Mouse (Mus musculus) testis, adult 2 months (tissue): ENCODE results near the gene Necap1. TPM values are rescaled to one million over a fixed set of nuclear protein-coding genes. Genes with fewer than 3 reads are reported as not detected.

Experiments used
- H3K27ac ChIP-seq: fragments of 200-500 bp; 2 replicates; pipeline ENCODE4 v1.5.1; 2012; ENCODE audit warnings: low read depth, low read length; ENCODE audit not compliant: control insufficient read depth, insufficient read depth
- H3K27me3 ChIP-seq: fragments of 200-500 bp; 2 replicates; pipeline ENCODE4 v1.6.1; 2012; ENCODE audit warnings: mild to moderate bottlenecking, low read length, moderate library complexity; ENCODE audit not compliant: control insufficient read depth, insufficient read depth
- H3K36me3 ChIP-seq: fragments of 200-500 bp; 2 replicates; pipeline ENCODE4 v1.6.1; 2012; ENCODE audit warnings: mild to moderate bottlenecking, low read length; ENCODE audit not compliant: control insufficient read depth, insufficient read depth
- H3K4me1 ChIP-seq: fragments of 200-500 bp; 2 replicates; pipeline ENCODE4 v1.6.1; 2012; ENCODE audit warnings: low read length; ENCODE audit not compliant: control insufficient read depth, insufficient read depth
- H3K4me3 ChIP-seq: fragments of 200-500 bp; 2 replicates; pipeline ENCODE4 v1.5.1; 2012; ENCODE audit warnings: low read depth, mild to moderate bottlenecking, low read length, moderate library complexity, mixed read lengths; ENCODE audit not compliant: control insufficient read depth
- CTCF ChIP-seq: fragments of 200-500 bp; IDR thresholded peaks from 2 replicates; pipeline ENCODE4 v1.5.1; 2012; ENCODE audit warnings: low read depth, mild to moderate bottlenecking, inconsistent platforms, low read length, moderate library complexity; ENCODE audit not compliant: control insufficient read depth, insufficient read depth, insufficient replicate concordance
- POLR2A ChIP-seq: fragments of 200-500 bp; IDR thresholded peaks from 2 replicates; pipeline ENCODE4 v1.6.1; 2012; ENCODE audit warnings: low read depth, mild to moderate bottlenecking, inconsistent platforms, low read length, moderate library complexity; ENCODE audit not compliant: control insufficient read depth
- polyA plus RNA-seq: library from polyadenylated mRNA; depleted of rRNA; stranded (reverse); fragments of >200 nt; gene quantifications from 2 replicates; pipeline ENCODE4 v1.2.3, GENCODE M21; 2012

Necap1 gene
- polyA plus RNA-seq, 1 experiment, result 13.2 TPM

DNA sequence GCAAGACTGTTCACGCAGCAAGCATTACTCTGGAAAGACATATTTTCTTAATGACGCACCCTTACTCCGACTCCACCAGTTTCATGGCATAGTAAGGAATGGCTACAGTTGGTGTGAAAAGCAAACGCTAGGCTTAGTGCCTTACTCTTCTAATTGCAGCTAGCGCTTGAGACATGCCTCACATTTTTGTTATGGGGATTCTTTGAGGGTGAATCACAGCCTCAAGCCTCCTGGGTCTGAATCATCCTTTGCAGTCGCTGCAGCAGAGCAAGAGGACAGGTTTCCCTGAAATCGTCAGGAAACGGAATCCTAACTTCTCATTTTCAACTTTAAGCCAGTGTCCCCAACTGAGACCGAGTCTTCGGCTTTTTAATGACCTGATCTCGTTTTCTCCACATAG lies 4.4 kb upstream of the Necap1 start:
- Histone ChIP-seq H3K27ac (no peak overlapping the region), H3K4me3 (no peak overlapping the region), H3K27me3 (no peaks in the 10 kb centered on the region), H3K36me3 (no peaks in the 10 kb centered on the region), H3K4me1 (no peaks in the 10 kb centered on the region)
- TF ChIP-seq POLR2A (no peak), CTCF (no peak)

DNA sequence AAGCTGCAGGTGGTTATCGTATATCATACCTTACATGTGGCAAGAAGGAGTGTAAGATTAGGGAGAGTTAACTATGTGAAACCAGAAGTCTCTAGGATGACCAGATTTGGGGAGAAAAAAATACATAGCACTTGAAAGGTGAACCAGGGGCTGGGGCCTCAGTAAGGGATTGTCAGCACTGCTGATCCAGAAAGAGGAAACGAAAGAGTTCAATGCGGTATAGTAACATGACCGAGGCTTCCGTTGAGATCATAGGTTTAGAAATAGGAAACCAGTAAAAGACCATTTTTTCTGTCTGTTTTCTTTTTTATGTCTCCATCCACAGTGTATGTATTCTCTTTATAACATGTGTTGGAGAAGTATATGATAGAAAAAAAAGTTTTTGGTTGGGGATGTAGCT lies 1.5 kb upstream of the Necap1 start:
- Histone ChIP-seq H3K4me1 (no peaks in the 10 kb centered on the region; the same call in 1 of the 2 replicates), H3K4me3 (no peak overlapping the region), H3K36me3 (no peaks in the 10 kb centered on the region), H3K27me3 (no peaks in the 10 kb centered on the region), H3K27ac (no peak overlapping the region)
- TF ChIP-seq POLR2A (no peak), CTCF (no peak)

DNA sequence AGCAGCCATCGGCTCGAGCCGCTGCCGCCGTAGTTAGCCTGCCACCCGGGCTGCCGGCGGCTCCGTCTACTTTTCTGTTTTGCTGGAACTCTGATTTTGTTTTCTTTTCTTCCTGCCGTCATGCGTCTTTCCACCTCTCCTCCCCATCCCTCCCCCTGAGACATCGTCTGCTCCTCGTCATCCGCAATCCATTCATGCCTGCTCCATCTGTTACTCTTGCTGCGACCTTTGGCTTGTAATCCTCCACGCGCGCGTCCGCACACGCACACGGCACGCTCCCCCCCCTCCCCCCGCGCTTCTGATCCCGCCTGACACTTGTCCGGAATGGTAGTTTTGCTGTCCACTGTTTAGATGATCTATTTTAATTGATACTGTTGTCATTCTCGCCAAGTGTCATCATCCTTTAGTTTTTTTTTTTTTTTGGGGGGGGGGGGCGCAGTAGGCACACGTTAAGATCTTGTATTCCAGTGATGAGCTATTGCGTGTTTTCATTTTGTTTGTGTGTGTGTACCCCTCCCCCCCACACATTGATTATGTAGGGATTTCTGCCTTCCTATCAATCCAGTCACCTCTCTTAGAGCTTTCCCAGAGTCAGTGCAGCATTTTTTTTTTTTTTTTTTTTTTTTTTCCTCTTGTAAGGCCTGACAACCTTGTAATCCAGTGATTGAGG lies 581 bp downstream of the Necap1 start:
- no peak for TF ChIP-seq POLR2A
- TF ChIP-seq CTCF, result no peak
- Histone ChIP-seq H3K36me3 (no peaks in the 10 kb centered on the region), H3K4me3 (peak overlapping the region; percentile 92), H3K27me3 (no peaks in the 10 kb centered on the region), H3K4me1 (no peaks in the 10 kb centered on the region; the same call in 1 of the 2 replicates), H3K27ac (peak overlapping the region; percentile 82)

DNA sequence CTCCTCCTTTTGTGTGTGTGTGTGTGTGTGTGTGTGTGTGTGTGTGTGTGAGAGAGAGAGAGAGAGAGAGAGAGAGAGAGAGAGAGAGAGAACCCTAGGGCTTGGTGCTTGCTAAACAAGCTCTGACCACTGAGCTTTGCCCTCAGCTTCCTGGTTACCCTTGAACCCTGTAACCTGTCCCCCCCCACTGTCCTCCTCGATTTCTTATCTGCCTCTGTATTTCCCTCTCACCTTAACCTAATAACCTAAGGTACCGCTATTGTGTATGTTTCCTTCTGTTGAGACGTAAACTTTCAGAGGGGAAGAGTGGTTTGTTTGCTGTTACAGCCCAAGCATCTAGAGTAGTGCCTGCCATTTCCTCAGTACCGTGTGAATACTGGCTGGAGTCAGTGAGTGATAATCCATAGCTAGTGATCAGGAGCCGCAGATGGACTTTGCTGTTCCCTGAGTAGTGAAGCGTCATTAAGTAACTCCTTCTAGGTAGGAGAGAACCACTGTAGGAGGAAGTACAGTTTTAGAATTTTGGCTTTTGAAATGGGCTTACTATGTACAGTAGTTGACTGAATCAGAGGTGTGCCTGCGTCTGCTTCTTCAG lies 5.0 kb downstream of the Necap1 start:
- H3K4me1 ChIP-seq, result no peaks in the 10 kb centered on the region; the same call in 1 of the 2 replicates
- H3K4me3 ChIP-seq, result no peak overlapping the region
- peaks cover 5% of the 10 kb centered on the region for H3K36me3 ChIP-seq
- no peak overlapping the region for H3K27ac ChIP-seq
- no peak for TF ChIP-seq POLR2A
- TF ChIP-seq CTCF, result no peak
- no peaks in the 10 kb centered on the region for H3K27me3 ChIP-seq

DNA sequence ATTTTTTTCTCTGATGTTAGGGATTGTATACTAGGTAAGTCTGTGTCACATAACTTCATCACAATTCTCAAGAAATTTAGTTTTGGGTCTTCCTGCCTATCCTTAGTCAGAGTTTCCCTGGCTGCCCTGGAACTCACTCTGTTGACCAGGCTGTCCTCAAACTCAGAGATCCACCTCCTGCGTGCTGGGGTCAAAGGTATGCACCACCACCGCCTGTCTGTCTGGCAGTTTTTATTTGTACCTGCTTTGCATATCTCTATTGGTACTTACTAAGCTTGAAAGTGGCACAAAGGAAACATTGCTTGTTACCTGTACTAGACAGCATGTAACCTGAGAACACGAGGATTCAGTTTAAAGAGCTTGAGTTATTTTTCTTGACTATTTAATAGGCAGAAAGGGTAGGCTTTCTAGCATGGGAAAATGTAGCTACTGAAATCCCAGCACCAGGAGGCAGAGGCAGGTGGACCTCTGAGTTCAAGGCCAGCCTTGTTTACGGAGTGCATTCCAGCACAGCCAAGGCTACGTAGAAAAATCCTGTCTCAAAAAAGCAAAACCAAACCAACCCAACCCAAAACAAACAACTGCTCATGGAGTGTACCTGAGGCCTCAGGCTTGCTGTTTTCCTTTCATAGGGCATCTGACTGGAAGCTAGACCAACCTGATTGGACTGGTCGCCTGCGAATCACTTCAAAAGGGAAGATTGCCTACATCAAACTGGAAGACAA lies 5.7 kb downstream of the Necap1 start:
- Histone ChIP-seq H3K27ac (no peak overlapping the region), H3K4me1 (no peaks in the 10 kb centered on the region; the same call in 1 of the 2 replicates), H3K27me3 (no peaks in the 10 kb centered on the region), H3K4me3 (no peak overlapping the region), H3K36me3 (peaks cover 7% of the 10 kb centered on the region)
- TF ChIP-seq CTCF, result no peak

DNA sequence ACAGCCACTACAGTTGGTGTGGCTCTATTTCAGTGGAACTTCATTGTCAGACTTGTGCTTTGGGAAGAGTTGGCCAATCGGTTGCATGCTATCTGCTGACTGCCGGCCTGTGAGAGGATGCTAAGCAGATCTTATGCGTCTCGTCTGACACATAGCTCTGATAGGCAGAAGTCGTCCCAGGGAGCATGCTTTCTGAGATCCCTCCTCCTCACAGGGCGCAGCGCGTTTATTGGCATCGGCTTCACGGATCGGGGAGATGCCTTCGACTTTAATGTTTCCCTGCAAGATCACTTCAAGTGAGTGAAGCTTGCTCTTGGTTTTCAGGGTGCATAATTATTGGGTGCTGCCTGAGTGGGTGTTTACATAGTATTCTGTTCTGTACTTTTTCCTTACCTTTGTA lies 7.0 kb downstream of the Necap1 start:
- Histone ChIP-seq H3K27ac (no peak overlapping the region), H3K4me3 (no peak overlapping the region), H3K4me1 (no peaks in the 10 kb centered on the region), H3K36me3 (peaks cover 7% of the 10 kb centered on the region), H3K27me3 (no peaks in the 10 kb centered on the region)
- TF ChIP-seq CTCF (no peak), POLR2A (no peak)

DNA sequence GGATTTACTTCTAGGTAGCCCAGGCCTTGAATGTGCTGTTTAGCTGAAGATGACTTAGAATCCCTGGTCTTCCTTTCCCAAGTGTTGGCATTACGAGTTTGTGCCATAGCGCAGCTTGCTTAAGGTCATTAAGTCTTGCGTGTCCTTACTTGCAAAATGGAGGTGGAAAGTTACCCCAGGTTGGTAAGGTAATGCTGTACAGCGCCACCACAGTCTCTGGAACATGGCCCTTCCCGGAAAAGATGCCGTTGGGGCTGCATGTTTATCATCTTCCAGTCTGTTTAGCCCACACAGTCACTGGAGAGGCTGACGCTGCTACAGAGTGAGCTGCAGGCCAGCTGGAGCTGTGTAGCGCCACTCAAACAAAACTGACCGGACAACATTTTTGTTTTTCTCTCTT lies 9.3 kb downstream of the Necap1 start:
- no peak overlapping the region for H3K4me3 ChIP-seq
- H3K27ac ChIP-seq, result no peak overlapping the region
- no peaks in the 10 kb centered on the region for H3K4me1 ChIP-seq
- H3K27me3 ChIP-seq, result no peaks in the 10 kb centered on the region
- H3K36me3 ChIP-seq, result peaks cover 11% of the 10 kb centered on the region
- no peak for TF ChIP-seq POLR2A
- no peak for TF ChIP-seq CTCF

DNA sequence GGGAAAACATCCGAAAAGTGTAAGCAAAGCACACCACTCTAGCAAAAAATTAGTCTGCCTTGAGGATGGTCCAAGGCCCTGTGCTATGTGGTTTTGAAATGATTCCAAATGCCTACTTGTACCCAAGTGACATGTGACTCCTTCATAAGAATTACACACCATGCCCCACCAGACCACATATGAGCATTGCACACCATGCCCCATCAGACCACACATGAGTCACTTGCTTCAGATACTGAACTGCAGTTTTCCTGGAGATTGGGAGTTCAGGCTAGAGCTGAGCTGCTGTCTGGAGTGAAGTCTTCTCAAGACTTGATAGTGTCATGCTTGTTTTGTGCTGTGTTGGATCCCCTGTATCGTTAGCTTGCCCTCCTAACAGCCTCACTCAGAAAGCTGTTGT lies 15.3 kb downstream of the Necap1 start:
- Histone ChIP-seq H3K27me3 (no peaks in the 10 kb centered on the region), H3K4me3 (no peak overlapping the region), H3K36me3 (peaks cover 4% of the 10 kb centered on the region; the same call in 1 of the 2 replicates), H3K27ac (no peak overlapping the region), H3K4me1 (no peaks in the 10 kb centered on the region)
- no peak for TF ChIP-seq POLR2A
- no peak for TF ChIP-seq CTCF
